Mouse (Mus musculus) kidney, embryonic 16.5 days (tissue): ENCODE results near the gene Cdkn2aipnl. TPM values are rescaled to one million over a fixed set of nuclear protein-coding genes. Genes with fewer than 3 reads are reported as not detected.
A peak's percentile ranks its signal among the peaks of the same experiment; 100 is the strongest.

ENCODE experiments used
- ATAC-seq: fragments of 200-750 bp; cut with Nextera tagmentation; 2 replicates; pipeline ENCODE4 v1.8.0; 2017; ENCODE audit warnings: moderate TSS enrichment; ENCODE audit not compliant: low FRiP score, low TSS enrichment
- H3K27ac ChIP-seq: fragments of 300-500 bp; sonication (generic); 2 replicates; pipeline ENCODE4 v1.5.1; 2014; ENCODE audit warnings: low read length
- H3K27me3 ChIP-seq: fragments of 300-500 bp; sonication (generic); 2 replicates; pipeline ENCODE4 v1.6.1; 2014; ENCODE audit warnings: low read length, control low read depth, mixed read lengths; ENCODE audit not compliant: insufficient read depth
- H3K36me3 ChIP-seq: fragments of 300-500 bp; sonication (generic); 2 replicates; pipeline ENCODE4 v1.6.1; 2014; ENCODE audit warnings: low read length, control low read depth, mixed read lengths; ENCODE audit not compliant: insufficient read depth
- H3K4me1 ChIP-seq: fragments of 300-500 bp; sonication (generic); 2 replicates; pipeline ENCODE4 v1.6.1; 2014; ENCODE audit warnings: low read length, control low read depth, mixed read lengths; ENCODE audit not compliant: insufficient read depth
- H3K4me2 ChIP-seq: fragments of 300-500 bp; sonication (generic); replicated peaks from 2 replicates; pipeline ENCODE4 v1.6.1; 2014; ENCODE audit warnings: low read depth, low read length
- H3K4me3 ChIP-seq: fragments of 300-500 bp; sonication (generic); 2 replicates; pipeline ENCODE4 v1.5.1; 2014; ENCODE audit warnings: mild to moderate bottlenecking, low read length
- H3K9ac ChIP-seq: fragments of 300-500 bp; sonication (generic); replicated peaks from 2 replicates; pipeline ENCODE4 v1.6.1; 2014; ENCODE audit warnings: low read length
- H3K9me3 ChIP-seq: fragments of 300-500 bp; sonication (generic); 2 replicates; pipeline ENCODE4 v1.6.1; 2016; ENCODE audit warnings: low read length, control low read depth
- WGBS: fragments of 180-500 bp; shearing (Covaris S2); extraction: QIAGEN DNeasy Blood & Tissue Kit; methylation state at CpG from one replicate; pipeline ENCODE4 v1.1.7; 2014; 5-methylcytosine and 5-hydroxymethylcytosine counted together
- polyA plus RNA-seq: library from polyadenylated mRNA; unstranded; fragments of >200 nt; fragmentation: Nextera tagmentation; extraction: Ambion mirVana; gene quantifications from 2 replicates; pipeline ENCODE4 v1.2.1, GENCODE M21; 2015

Gene Cdkn2aipnl
- polyA plus RNA-seq, result 95.5 and 99.8 TPM in 2 replicates

GRCm38 (mm10) chr11:51967443-51968401 lies at the start of gene Cdkn2aipnl:
Gene Cdkn2aipnl, plus strand, starts transcription at chr11:51967661.
- peaks cover 26% of the 10 kb centered on the region for H3K36me3 ChIP-seq
- H3K9me3 ChIP-seq, result no peaks in the 10 kb centered on the region
- H3K4me2 ChIP-seq, result peak within 1 kb of the TSS; percentile 95
- H3K4me3 ChIP-seq, result peak within 1 kb of the TSS; percentile 72
- peaks cover 6% of the 10 kb centered on the region; the same call in 1 of the 2 replicates for H3K4me1 ChIP-seq
- peak; percentile 97 for ATAC-seq
- H3K27me3 ChIP-seq, result no peaks in the 10 kb centered on the region
- peak within 1 kb of the TSS; percentile 23; the same call in 1 of the 2 replicates for H3K27ac ChIP-seq
- peak within 1 kb of the TSS; percentile 82 for H3K9ac ChIP-seq
- WGBS, result 2% methylated on average over 63 of the region's 63 CpGs

- no peak overlapping the region for H3K9ac ChIP-seq
- peak; percentile 28 for ATAC-seq
- peaks cover 21% of the 10 kb centered on the region for H3K4me1 ChIP-seq
- no peaks in the 10 kb centered on the region for H3K27me3 ChIP-seq
- no peaks in the 10 kb centered on the region for H3K36me3 ChIP-seq
- no peak overlapping the region for H3K4me3 ChIP-seq
- H3K27ac ChIP-seq, result peak overlapping the region; percentile 49; the same call in 1 of the 2 replicates
- 35% methylated on average over 2 of the region's 2 CpGs for WGBS
- no peak overlapping the region for H3K4me2 ChIP-seq
- H3K9me3 ChIP-seq, result peaks cover under 1% of the 10 kb centered on the region; the same call in 1 of the 2 replicates
Measured at GRCm38 (mm10) chr11:51917951-51918350, 49.5 kb upstream of the Cdkn2aipnl start.

DNA sequence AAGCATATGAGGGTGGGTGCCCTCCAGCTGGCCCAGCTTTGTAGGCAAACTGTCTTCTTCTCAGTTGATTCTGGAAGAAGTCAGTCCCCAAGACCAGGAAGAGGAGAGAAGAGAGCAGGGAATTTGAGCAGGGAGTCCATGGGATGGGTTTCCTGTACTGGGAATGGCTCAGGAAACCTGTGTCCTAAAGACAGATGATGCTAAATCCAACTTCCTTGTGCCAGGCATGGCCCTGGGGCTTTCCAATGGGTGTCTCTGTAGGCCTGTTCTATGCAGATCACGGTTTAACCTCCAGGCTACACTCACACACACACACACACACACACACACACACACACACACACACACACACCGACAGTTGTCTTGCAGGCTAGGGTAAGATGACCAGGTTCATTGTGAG lies 48.9 kb upstream of the Cdkn2aipnl start:
- Histone ChIP-seq H3K4me1 (peaks cover 21% of the 10 kb centered on the region), H3K4me3 (no peak overlapping the region), H3K27me3 (no peaks in the 10 kb centered on the region), H3K27ac (peak overlapping the region; percentile 49; the same call in 1 of the 2 replicates), H3K9ac (no peak overlapping the region), H3K36me3 (no peaks in the 10 kb centered on the region), H3K9me3 (peaks cover 6% of the 10 kb centered on the region; the same call in 1 of the 2 replicates), H3K4me2 (no peak overlapping the region)
- 81% methylated on average over 2 of the region's 2 CpGs for WGBS
- ATAC-seq, result no peak

DNA sequence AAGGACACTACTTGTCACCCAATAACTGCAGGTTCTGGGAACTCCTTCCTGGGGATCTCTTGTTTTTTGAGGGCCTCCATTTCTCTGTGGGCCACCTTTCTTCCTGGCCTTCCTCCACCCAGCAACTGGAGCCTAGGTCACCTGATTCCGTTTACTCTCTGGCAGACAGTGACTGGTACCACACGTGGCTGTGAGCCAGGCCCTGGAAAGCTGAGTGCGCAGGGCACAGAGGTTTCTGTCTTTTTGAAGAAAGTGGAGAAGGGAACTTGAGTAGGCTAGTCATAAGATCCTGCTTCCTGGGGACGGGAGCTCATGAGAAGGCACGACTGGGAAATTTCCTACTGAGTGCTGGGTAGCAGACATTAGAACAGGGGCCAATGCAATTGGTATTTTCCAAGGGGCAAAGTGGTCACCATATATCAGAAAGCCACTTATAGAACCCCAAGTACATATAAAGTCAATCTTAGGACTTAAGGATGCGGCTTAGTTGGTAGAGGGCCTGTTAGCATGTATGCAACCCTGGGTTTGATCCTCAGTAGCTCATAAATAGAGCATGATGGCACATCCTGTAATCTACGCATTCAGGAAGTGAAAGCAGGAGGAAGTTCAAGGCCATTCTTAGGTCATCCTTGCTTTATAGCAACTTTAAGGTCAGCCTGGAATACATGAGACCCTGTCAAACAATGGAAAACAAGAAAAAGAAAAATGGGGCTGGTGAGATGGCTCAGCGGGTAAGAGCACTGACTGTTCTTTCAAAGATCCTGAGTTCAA lies 45.9 kb upstream of the Cdkn2aipnl start:
- Histone ChIP-seq H3K4me3 (no peak overlapping the region), H3K27me3 (no peaks in the 10 kb centered on the region), H3K9ac (no peak overlapping the region), H3K9me3 (peaks cover 14% of the 10 kb centered on the region), H3K4me2 (no peak overlapping the region), H3K36me3 (no peaks in the 10 kb centered on the region), H3K27ac (0 out of 2 replicates have a peak overlapping the region, but pooled peaks have one; percentile 10), H3K4me1 (peaks cover 11% of the 10 kb centered on the region)
- ATAC-seq, result no peak
- 62% methylated on average over 8 of the region's 8 CpGs for WGBS

GRCm38 (mm10) chr11:51922421-51922841 lies 45.0 kb upstream of the Cdkn2aipnl start:
- peaks cover 5% of the 10 kb centered on the region; the same call in 1 of the 2 replicates for H3K4me1 ChIP-seq
- WGBS, result 73% methylated on average over 3 of the region's 3 CpGs
- H3K27ac ChIP-seq, result no peak overlapping the region
- no peak overlapping the region for H3K4me3 ChIP-seq
- H3K9me3 ChIP-seq, result peaks cover 14% of the 10 kb centered on the region
- no peak for ATAC-seq
- H3K36me3 ChIP-seq, result no peaks in the 10 kb centered on the region
- H3K9ac ChIP-seq, result no peak overlapping the region
- no peaks in the 10 kb centered on the region for H3K27me3 ChIP-seq
- H3K4me2 ChIP-seq, result no peak overlapping the region

GRCm38 (mm10) chr11:51925595-51925994 lies 41.9 kb upstream of the Cdkn2aipnl start:
- Histone ChIP-seq H3K4me2 (no peak overlapping the region), H3K27me3 (no peaks in the 10 kb centered on the region), H3K4me1 (no peaks in the 10 kb centered on the region), H3K9me3 (peaks cover 14% of the 10 kb centered on the region), H3K9ac (no peak overlapping the region), H3K36me3 (no peaks in the 10 kb centered on the region), H3K4me3 (no peak overlapping the region), H3K27ac (no peak overlapping the region)
- no peak for ATAC-seq
- WGBS, result 56% methylated on average over 6 of the region's 6 CpGs

- Histone ChIP-seq H3K4me3 (no peak overlapping the region), H3K9ac (no peak overlapping the region), H3K27me3 (no peaks in the 10 kb centered on the region), H3K9me3 (peaks cover 14% of the 10 kb centered on the region), H3K4me2 (no peak overlapping the region), H3K4me1 (no peaks in the 10 kb centered on the region), H3K27ac (no peak overlapping the region), H3K36me3 (no peaks in the 10 kb centered on the region)
- 87% methylated on average over 1 of the region's 1 CpGs for WGBS
- ATAC-seq, result no peak
Measured at GRCm38 (mm10) chr11:51926385-51926784, 41.1 kb upstream of the Cdkn2aipnl start.

DNA sequence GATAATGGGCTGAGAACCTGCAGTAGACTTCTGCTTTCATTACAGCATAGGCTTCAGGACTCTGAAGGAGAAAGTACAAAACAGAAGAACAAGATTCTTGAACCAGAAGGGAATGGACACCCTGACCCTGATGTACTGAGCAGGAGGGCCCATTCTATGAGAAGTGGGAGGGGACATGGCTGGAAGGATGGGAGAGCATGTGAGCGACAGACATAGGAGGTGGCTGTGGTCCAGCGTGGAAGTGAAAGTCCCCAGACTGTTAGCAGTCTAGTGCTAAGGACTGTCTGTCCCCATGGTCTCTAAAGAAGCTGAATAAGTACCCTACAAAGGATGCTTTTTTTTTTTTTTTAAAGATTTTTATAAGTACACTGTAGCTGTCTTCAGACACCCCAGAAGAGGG lies 40.4 kb upstream of the Cdkn2aipnl start:
- Histone ChIP-seq H3K4me1 (no peaks in the 10 kb centered on the region), H3K9ac (no peak overlapping the region), H3K36me3 (no peaks in the 10 kb centered on the region), H3K9me3 (peaks cover 14% of the 10 kb centered on the region), H3K27ac (no peak overlapping the region), H3K4me3 (no peak overlapping the region), H3K4me2 (no peak overlapping the region), H3K27me3 (no peaks in the 10 kb centered on the region)
- ATAC-seq, result no peak
- 77% methylated on average over 2 of the region's 2 CpGs for WGBS

DNA sequence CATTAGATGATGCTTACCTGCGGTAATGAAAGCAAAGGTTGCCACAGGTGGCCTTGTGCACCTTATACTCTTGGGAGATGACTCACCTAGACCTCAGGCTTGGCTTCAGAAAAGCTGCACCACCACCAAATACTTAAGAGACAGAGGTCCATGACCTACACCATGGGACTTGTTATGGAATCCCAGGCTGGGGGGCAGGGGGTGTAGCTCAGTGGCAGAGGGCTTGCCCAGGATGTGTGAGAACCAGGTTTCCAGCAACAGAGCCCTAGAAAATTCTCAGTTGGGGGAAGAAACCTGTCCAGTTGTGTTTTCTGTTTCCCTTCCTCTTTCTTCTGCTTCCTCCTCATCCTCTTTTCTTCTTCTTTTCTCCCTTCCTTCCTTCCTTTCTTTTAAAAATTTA lies 36.3 kb upstream of the Cdkn2aipnl start:
- Histone ChIP-seq H3K4me2 (no peak overlapping the region), H3K4me3 (no peak overlapping the region), H3K27ac (no peak overlapping the region), H3K4me1 (no peaks in the 10 kb centered on the region), H3K9me3 (no peaks in the 10 kb centered on the region), H3K27me3 (no peaks in the 10 kb centered on the region), H3K9ac (no peak overlapping the region), H3K36me3 (no peaks in the 10 kb centered on the region)
- WGBS, result 74% methylated on average over 1 of the region's 1 CpGs
- no peak for ATAC-seq
